Mouse (Mus musculus): ENCODE results near the gene Sort1. TPM values are rescaled to one million over a fixed set of nuclear protein-coding genes. Genes with fewer than 3 reads are reported as not detected.
A peak's percentile ranks its signal among the peaks of the same experiment; 100 is the strongest.

Gene Sort1
- total RNA-seq, 2 experiments from 2014 or later = 176 to 177 TPM

DNA sequence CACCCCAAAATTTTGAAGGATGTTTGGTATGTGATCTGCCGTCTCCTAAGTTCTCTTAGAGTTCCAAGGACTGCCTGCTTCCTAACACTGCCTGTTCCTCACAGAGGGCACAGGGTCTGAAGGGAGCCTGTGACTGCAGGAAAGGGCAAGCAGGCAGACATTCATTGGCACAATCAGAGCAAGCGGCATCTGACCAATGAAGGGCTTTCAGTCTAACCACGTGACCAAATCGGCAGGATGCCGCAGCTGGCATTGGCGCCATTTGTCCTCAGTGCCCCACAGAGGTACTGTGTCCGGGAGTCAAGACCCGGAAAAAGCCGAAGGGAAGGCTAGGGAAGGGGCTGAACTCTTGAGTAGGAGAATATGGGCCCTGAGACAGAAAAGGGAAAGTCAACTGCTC lies 83.3 kb downstream of the Sort1 start:
- intact Hi-C loops (cut with DNase I) = no loop called here
- DNase-seq (ENCODE audit: extremely low spot score in 1 of 2, low spot score in 2 of 2) = no peak

DNA sequence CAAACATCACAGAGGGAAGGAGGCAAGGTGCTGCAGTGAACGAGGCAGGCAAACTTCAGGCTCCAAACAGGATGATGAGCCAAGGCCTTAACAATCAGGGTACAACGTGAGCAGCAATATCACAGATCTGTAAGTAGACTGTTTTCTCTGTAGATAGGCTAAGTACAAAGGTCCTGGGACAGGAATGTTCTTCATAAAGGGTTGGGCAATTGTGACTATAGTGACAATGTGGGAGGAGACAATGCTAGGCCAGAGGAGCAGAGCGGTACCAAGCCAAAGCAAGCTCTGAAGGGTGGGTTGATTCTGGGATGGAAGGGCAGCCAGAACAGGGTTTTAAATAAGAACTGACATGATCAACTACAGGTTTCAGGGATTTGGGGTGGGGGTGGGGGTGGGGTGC lies 83.9 kb downstream of the Sort1 start:
- DNase-seq (ENCODE audit: extremely low spot score in 1 of 2, low spot score in 2 of 2) = no peak
- intact Hi-C loops (cut with DNase I) = no loop called here

DNA sequence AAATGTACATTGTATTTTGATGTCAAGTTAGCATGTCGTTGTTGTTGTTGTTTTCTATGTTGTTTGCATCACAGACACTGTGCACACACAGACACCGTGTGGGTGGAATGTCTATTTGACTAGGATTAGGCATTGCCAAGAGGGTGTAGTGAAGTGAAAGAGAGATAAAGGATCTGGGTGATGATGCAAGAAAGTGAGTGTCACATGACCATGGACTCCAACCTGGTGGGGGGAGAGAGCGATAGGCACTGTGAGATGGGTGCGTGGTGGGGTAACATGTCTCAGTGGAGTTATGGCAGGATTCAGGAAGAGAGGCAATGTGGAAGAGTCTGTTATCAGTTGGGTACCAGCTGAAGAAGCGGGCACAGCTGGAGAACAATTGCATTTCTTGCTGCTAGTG lies 84.8 kb downstream of the Sort1 start:
- intact Hi-C loops (cut with DNase I) = no loop called here
- no peak for DNase-seq (ENCODE audit: extremely low spot score in 1 of 2, low spot score in 2 of 2)

DNA sequence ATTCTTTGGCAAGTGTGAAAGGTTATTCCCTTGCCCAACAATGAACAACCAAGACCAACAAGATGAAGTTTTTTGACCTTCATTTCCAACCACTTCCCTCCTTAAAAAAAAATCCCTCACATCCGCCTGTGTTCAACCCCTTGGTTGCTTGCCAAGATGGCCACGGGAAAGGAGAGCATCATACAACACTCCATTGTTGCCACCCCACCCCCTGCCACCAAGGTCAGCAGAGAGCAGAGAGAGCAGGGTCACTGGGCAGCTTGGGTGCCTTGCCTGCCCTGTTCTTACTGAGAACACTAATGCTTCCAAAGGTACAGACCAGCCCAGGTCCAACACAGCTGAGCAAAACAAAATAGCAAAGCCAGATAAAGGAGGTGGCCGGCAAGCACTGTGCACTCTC lies 88.4 kb downstream of the Sort1 start:
- intact Hi-C loops (cut with DNase I) = no loop called here
- DNase-seq (ENCODE audit: extremely low spot score in 1 of 2, low spot score in 2 of 2) = no peak

DNA sequence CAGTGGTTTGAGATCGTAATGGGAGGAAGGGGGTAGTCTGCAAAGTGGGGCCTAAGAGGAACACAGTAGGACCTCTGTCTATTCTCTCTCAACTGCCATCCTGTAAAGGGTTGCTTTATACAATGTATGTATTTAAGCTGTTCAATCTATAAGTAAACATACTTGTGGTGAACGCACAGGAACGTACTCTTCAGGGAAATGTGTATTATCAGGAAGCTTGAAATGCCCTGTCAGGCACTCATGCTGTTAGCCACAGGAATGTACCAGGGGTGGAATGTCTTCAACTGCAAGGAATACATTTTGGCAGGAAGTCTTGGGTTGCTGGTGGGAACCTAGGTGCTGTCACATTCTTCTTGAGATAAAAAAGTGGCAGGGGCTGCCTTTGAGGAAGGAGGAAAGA lies 88.8 kb downstream of the Sort1 start:
- intact Hi-C loops (cut with DNase I) = no loop called here
- DNase-seq (ENCODE audit: extremely low spot score in 1 of 2, low spot score in 2 of 2) = no peak

DNA sequence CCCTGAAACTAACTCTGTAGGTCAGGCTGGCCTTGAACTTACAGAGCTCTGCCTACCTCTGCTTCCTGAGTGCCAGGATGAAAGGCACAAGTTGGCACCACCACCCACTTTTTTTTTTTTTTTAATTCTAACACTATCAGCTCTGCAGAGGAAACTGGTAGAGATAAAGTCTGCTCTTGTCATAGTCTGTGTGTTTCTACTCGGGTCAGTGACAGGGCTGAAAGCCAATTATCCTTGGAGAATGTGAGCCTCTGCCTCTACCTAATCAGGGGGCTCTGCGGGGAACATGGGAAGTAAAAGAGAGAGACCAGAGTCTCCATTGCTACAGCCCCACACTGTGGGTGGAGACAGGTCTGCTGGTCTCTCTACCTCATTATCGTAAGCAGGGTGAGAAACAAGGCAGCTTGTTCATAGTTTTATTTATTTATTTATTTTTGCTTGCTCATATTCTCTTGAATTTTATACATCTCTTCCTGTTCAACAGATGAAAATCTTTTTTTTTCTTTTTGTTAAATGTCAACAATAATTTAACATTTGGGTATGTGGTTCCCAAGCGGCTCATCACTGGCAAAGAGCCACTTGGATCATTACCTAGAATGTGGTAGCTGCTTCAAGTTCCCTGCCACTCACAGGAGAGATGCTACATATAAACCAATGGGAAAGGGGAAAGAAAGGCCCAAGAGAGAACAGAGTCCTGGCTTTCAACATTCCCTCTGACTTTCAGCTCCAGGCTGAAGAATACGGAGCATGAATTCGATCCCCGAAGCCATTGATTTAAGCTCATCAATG lies 95.2 kb downstream of the Sort1 start:
- intact Hi-C loops (cut with DNase I) = no loop called here
- DNase-seq (ENCODE audit: extremely low spot score in 1 of 2, low spot score in 2 of 2) = no peak

DNA sequence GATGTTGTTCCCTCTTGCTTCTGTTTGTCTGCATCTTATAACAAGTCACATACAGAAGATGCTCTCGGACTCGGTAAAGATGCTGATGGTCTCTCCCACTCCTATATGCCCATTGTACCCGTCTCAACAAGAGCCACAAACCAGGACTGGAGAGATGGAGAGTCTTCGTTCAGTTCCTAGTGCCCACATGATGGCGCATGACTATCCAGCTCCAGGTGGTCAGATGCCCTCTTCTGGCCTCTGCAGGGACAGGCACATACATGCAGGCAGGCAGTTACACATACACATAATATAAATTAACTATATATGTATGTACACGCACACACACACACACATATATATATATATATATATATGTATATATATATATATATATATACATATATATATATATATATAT lies 96.8 kb downstream of the Sort1 start:
- intact Hi-C loops (cut with DNase I) = no loop called here
- no peak for DNase-seq (ENCODE audit: extremely low spot score in 1 of 2, low spot score in 2 of 2)

DNA sequence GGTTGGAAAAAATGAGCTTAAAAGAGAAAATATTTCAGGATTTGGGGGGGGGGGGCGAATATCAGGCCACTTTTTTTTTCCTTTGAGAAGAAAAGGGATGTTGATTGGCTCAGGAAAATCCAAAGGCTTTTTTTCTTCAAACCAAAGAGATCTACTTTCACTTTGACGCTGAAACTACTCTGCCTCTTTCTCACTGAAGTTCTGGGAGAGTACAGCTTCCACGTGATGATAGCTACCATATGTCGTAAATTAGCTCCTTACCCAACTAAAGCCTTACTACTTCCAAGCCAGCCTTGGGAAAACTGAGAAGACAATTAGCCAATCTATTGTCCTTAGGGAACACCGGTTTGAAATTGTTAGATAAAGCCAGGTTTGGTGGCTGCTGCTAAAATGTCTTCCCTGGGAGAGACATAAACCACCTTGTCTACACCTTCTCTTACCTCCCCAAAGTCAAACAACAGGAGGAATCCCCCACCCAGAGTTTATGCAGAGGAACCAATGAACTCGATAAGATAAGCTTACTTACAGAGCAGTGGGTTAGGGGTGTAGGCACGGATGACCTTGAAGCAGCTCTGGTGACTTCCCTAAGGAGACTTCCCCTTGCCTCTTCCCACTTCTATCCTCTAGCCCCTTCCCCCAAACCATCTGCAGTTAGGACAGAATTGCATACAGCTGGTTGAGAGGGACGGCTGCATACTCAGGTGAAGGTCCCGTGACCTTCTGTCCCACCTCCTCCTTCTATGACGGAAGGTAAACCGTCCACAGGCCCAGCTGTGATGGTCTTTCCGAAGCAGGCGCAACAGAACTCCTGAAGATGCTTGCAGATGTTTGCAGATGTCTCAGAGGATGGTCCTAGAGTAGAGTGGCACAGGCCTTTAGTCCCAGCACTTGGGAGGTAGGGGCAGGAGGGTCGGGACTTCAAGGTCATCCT lies 98.3 kb downstream of the Sort1 start:
- intact Hi-C loops (cut with DNase I) = no loop called here
- no peak for DNase-seq (ENCODE audit: extremely low spot score in 1 of 2, low spot score in 2 of 2)

DNA sequence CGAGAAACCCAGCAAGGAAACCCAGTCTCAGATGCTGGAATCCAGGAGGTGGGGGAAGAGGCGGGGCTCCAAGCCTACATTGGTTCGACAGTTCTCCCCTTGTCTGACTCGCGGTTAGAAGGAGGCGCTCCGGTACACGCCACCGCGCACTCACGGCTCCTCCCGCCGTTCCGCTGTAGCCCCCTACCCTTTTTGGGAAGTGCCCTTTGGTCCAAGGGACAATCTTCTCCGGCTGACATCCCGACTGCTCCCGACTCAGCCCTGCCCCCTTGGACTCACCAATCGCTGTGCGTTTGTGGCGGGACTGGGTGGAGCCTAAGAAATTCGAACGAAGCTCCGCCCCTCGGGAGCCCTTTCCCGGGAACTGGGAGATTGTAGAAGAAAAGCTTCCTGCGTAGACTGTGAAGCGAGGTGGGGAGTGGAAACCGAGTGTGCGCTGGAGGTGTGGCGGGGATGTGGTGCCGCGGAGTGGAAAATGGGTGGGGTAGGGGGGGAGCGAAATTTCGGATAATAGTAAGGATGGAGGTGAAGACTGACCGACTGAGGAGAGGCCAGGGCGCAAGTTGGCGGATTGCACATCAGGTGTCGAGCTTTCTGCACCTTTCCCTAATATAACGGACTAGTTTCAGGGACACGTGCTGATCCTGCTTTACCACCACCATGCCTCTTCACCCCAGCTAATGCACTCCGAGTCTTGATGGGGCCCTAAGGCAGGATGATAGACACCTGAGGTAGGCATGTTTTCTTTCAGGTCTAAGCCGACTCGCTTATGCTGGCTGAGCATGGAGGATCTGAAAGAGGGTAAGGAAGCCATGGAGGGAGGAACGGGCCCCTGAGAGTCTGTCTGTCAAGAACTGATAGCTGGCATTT lies 99.8 kb downstream of the Sort1 start, which contains the start of gene Psrc1:
Gene Psrc1 (plus strand): TSS at position 355 of the 870 bp plus-strand sequence.
- intact Hi-C loops (cut with DNase I) = no loop called here
- DNase-seq (ENCODE audit: extremely low spot score in 1 of 2, low spot score in 2 of 2) = peak; percentile 81 to 93

DNA sequence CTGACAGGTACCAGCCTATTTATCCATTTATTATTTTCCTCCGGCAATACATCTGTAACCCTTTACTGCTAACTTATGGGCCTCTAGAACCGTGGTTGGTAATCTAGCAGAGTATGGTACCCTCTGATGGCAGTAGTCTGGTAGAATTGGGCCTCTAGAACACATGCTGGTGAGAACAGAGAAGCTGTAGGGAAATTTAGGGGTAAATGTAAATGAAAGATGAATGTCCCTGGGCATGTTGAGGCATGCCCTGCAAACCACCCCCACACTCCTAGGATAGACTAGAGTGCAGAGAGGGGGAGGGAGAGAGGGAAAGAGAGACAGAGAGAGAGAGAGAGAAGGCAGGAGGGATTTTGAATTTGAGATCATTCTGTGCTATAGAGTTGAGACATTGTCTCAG lies 100.5 kb downstream of the Sort1 start:
- intact Hi-C loops (cut with DNase I) = no loop called here

DNA sequence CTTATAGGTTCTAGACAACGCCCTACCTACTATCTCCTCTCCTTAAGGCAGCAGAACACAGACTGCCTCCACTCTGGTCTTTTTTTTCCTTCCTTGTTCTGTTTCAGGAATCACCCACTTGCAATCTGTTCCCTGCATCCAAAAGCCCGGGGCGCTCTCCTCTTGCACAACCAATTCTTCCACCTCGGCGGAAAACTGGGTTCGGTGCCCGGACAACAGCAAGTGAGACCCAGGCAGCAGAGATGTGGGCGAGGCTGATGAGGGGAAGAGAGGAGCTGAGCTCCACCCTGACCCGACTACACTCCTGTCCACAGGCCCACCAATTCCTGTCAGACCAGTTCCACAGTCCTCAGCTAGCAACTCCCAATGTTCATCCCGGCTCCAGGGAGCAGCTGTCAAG lies 102.3 kb downstream of the Sort1 start:
- DNase-seq (ENCODE audit: extremely low spot score in 1 of 2, low spot score in 2 of 2) = peak; percentile 54 to 63
- intact Hi-C loops (cut with DNase I) = no loop called here

More for the DNA sequence above, 100.5 kb downstream of the Sort1 start:
- no peak for DNase-seq (ENCODE audit: extremely low spot score in 1 of 2, low spot score in 2 of 2)

DNA sequence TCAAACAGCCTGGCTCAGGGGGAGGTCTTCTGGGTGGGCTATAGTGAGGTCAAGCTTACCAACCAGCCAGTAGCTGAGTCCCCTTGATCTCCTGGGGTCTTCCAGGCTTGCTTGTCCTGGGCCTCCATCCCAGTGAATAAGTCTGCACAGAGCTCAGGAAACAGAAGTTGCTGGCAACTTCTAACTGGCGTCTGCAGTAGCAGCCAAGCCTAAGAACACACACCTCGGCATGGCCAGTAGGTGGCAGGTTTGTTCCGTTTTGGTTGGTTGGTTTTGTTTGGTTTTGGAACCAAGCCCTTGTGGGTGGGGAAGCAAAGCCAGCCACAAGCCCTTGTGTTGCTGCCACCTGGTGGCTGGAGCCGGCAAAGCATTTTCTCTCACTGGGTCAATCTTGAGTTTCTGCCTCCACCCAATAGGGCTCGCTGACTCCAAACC lies 105.2 kb downstream of the Sort1 start:
- intact Hi-C loops (cut with DNase I) = loop anchor here (1.0 kb wide), 1 partner anchor 106 kb away; no protein-coding TSS in a partner anchor
- DNase-seq (ENCODE audit: extremely low spot score in 1 of 2, low spot score in 2 of 2) = peak; percentile 95

DNA sequence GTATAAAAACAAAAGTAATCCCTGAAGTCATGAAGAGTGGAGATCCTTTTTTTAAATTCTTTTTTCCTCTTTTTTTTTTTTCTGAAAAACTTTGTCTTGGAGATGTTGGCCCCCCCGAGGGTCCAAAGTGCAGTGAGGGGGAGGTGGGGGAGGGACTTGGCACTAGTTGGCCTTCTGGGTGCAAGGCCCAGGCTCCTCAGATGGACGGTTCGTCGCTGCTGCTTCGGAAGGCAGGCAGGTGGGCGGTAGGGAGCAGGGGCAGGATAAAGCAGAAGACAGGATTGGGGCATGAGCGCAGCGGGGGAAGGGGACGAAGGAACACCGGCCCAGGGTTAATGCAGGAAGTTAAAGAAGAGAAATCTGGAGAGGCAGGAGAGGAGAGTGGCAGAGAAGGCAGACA lies 108.4 kb downstream of the Sort1 start:
- no peak for DNase-seq (ENCODE audit: extremely low spot score in 1 of 2, low spot score in 2 of 2)
- intact Hi-C loops (cut with DNase I) = no loop called here

DNA sequence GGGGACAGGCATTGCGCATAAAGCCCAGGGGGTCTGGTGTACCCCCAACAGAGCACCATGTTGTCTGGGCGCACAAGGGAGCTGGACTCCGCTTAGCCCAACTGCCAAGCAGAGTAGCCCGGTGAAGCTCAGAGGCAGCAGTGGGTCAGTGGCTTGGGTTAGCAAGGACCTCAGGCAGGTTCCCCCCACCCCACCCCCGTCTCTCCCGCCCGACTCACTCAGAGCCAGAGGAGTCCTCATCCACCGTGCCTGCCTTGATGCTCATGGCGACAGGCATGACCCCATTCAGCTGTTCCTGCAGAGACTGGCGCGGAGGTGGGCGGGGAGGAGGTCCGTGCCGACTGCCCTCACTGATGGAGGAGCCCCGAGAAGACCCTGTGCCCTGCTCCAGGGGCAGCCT lies 108.9 kb downstream of the Sort1 start:
- intact Hi-C loops (cut with DNase I) = no loop called here
- DNase-seq (ENCODE audit: extremely low spot score in 1 of 2, low spot score in 2 of 2) = no peak

DNA sequence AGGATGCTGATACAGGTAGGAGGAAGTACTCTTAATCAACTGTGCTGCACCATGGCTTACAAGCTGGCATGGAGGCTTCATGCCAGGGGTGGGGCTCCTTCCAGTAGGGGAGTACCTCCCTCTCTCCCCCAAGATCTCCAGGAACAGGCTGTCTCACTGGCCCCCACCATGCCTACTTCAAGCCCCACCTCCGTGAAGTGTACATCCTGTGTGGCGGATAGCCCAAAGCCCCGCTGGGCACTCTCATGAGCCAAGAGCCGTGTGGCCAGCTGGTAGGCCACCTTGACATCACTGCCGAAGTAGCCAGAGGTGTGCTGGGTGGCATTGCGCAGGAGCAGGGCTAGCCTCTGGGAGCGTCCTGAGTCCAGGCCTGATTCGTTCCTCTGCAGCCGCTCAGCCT lies 114.4 kb downstream of the Sort1 start:
- intact Hi-C loops (cut with DNase I) = no loop called here
- DNase-seq (ENCODE audit: extremely low spot score in 1 of 2, low spot score in 2 of 2) = no peak

DNA sequence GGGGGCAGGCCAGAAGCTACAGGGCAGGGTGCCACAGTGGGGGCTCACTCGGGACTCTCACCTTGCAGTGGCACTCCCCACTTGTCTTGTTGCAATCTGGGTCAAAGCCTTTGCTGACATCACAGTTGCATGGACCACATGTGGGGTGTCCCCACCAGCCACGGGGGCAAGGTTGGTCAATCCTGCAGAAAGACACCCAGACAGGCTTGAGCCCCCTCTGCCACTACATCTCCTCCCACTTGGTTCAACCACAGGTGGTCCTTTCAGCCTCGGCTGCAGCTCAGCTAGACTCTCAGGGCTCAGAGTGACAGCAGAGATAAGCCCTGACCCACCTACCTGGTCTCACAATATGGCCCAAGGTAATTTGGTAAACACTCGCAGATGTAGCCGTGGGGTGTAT lies 116.6 kb downstream of the Sort1 start:
- intact Hi-C loops (cut with DNase I) = loop anchor here (5.0 kb wide), 1 partner anchor 162 kb away; the partner anchor contains the start of gene Tmem167b
- no peak for DNase-seq (ENCODE audit: extremely low spot score in 1 of 2, low spot score in 2 of 2)

DNA sequence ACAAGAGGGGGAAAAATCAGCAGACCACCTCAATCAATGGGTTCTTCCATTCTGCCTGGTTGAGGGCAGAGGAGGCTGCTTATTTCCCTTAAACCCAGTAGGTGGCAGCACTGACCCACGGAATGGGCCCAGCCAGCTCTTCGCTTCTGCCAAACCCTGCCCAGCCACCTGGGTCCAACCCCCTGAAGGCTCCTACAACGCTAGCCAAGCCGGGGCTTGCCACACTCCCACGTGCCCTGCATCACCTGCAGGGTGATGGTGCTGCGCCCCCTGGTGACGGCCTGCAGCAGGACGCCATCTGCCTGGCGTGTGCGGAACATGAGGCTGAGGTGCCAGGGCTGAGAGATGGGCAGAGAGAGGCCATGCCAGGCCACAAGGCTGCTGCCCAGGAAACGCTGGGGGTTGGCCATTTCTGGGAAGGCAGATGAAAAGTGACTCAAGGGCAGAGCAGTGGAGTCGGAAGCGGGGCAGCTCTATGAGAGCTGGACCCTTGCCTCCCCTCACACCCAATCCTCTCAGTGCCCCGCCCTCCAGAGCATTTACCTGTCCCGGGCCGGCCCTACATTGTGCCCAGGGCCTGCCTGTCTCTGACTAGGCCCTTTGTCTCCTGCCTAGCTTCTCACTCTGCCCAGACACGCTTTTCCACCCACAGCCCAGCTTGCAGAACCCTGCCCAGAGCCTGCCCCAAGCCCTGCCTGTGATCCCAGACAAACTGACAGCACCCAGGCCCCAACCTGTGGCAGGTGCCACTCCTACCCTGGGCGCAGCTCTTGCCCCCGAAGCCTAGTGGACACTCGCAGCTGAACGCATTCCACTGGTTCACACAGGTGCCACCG lies 118.0 kb downstream of the Sort1 start:
- intact Hi-C loops (cut with DNase I) = loop anchor here (5.0 kb wide), 1 partner anchor 160 kb away; the partner anchor contains the start of gene Tmem167b
- DNase-seq (ENCODE audit: extremely low spot score in 1 of 2, low spot score in 2 of 2) = peak; percentile 79 to 91

DNA sequence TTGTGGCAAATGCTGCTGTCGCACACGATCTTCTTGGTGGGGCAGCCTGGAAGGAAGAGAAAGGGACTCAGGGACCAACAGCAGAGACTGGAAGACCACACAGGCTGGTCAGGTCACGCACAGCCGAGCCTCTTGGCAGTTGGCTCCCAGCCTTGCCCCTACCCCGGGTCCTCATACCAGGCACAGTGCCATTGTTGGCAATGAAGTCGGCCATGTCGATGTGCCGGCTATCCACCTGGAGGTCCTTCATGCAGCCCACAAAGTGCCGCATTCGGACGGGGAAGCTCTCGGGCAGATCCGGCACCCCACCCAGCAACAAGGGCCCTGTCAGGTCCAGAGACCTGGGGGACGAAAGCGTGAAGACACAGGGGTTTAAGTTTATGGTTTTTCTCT lies 118.6 kb downstream of the Sort1 start:
- intact Hi-C loops (cut with DNase I) = loop anchor here (5.0 kb wide), 1 partner anchor 160 kb away; the partner anchor contains the start of gene Tmem167b
- no peak for DNase-seq (ENCODE audit: extremely low spot score in 1 of 2, low spot score in 2 of 2)

Measured in left cerebral cortex, postnatal 10 days (tissue).